Mouse (Mus musculus): ENCODE results near the gene Myof. TPM values are rescaled to one million over a fixed set of nuclear protein-coding genes. Genes with fewer than 3 reads are reported as not detected.

Gene Myof
- polyA plus RNA-seq, 1 experiment from 2014 or later: 24.6 TPM

GRCm38 (mm10) chr19:38033735-38034057 is 9.7 kb downstream of the Myof start:
- Histone ChIP-seq H3K27ac (replicated peaks; ENCODE audit: low read depth, low read length) (no peak overlapping the region), H3K9me3 (ENCODE audit: control insufficient read depth, low read length) (no peaks in the 10 kb centered on the region), H3K4me1 (ENCODE audit: control insufficient read depth, insufficient read depth, low read length) (peaks cover 5% of the 10 kb centered on the region), H3K9ac (ENCODE audit: low read depth, low read length) (no peak overlapping the region), H3K4me3 (ENCODE audit: low read depth, low read length) (no peak overlapping the region), H3K36me3 (ENCODE audit: control insufficient read depth, insufficient read depth, low read length) (no peaks in the 10 kb centered on the region), H3K4me2 (ENCODE audit: low read depth, low read length) (no peak overlapping the region), H3K27me3 (replicated peaks; ENCODE audit: control insufficient read depth, insufficient read depth, low read length) (no peaks in the 10 kb centered on the region)
- DNase-seq (ENCODE audit: low spot score) (no peak), ATAC-seq (ENCODE audit: low read depth) (no peak)
- WGBS: 63% methylated on average over 2 of the region's 2 CpGs

GRCm38 (mm10) chr19:38032993-38033734 is 10.2 kb downstream of the Myof start:
- Histone ChIP-seq H3K27me3 (replicated peaks; ENCODE audit: control insufficient read depth, insufficient read depth, low read length) (no peaks in the 10 kb centered on the region), H3K4me1 (ENCODE audit: control insufficient read depth, insufficient read depth, low read length) (peaks cover 5% of the 10 kb centered on the region), H3K9ac (ENCODE audit: low read depth, low read length) (no peak overlapping the region), H3K27ac (replicated peaks; ENCODE audit: low read depth, low read length) (no peak overlapping the region), H3K36me3 (ENCODE audit: control insufficient read depth, insufficient read depth, low read length) (no peaks in the 10 kb centered on the region), H3K4me3 (ENCODE audit: low read depth, low read length) (no peak overlapping the region), H3K4me2 (ENCODE audit: low read depth, low read length) (no peak overlapping the region), H3K9me3 (ENCODE audit: control insufficient read depth, low read length) (no peaks in the 10 kb centered on the region)
- WGBS: 73% methylated on average over 15 of the region's 15 CpGs
- no peak for ATAC-seq (ENCODE audit: low read depth)
- no peak for DNase-seq (ENCODE audit: low spot score)

GRCm38 (mm10) chr19:38031144-38031543 is 12.2 kb downstream of the Myof start:
- Histone ChIP-seq H3K27ac (replicated peaks; ENCODE audit: low read depth, low read length) (no peak overlapping the region), H3K4me3 (ENCODE audit: low read depth, low read length) (no peak overlapping the region), H3K9me3 (ENCODE audit: control insufficient read depth, low read length) (no peaks in the 10 kb centered on the region), H3K9ac (ENCODE audit: low read depth, low read length) (no peak overlapping the region), H3K27me3 (replicated peaks; ENCODE audit: control insufficient read depth, insufficient read depth, low read length) (no peaks in the 10 kb centered on the region), H3K36me3 (ENCODE audit: control insufficient read depth, insufficient read depth, low read length) (no peaks in the 10 kb centered on the region), H3K4me2 (ENCODE audit: low read depth, low read length) (peak overlapping the region; percentile 31; the same call in 1 of the 2 replicates), H3K4me1 (ENCODE audit: control insufficient read depth, insufficient read depth, low read length) (peaks cover 7% of the 10 kb centered on the region)
- ATAC-seq (ENCODE audit: low read depth) (no peak), DNase-seq (ENCODE audit: low spot score) (no peak)
- 60% methylated on average over 9 of the region's 9 CpGs for WGBS

GRCm38 (mm10) chr19:38030673-38031137 is 12.7 kb downstream of the Myof start:
- peak; percentile 64; the same call in 1 of the 2 replicates for ATAC-seq (ENCODE audit: low read depth)
- H3K9me3 ChIP-seq (ENCODE audit: control insufficient read depth, low read length): no peaks in the 10 kb centered on the region
- no peak overlapping the region for H3K4me3 ChIP-seq (ENCODE audit: low read depth, low read length)
- H3K4me1 ChIP-seq (ENCODE audit: control insufficient read depth, insufficient read depth, low read length): peaks cover 12% of the 10 kb centered on the region
- H3K36me3 ChIP-seq (ENCODE audit: control insufficient read depth, insufficient read depth, low read length): no peaks in the 10 kb centered on the region
- H3K4me2 ChIP-seq (ENCODE audit: low read depth, low read length): peak overlapping the region; percentile 31; the same call in 1 of the 2 replicates
- H3K27ac ChIP-seq (replicated peaks; ENCODE audit: low read depth, low read length): no peak overlapping the region
- no peaks in the 10 kb centered on the region for H3K27me3 ChIP-seq (replicated peaks; ENCODE audit: control insufficient read depth, insufficient read depth, low read length)
- H3K9ac ChIP-seq (ENCODE audit: low read depth, low read length): no peak overlapping the region
- 5% methylated on average over 5 of the region's 23 CpGs for WGBS
- DNase-seq (ENCODE audit: low spot score): peak; percentile 71

GRCm38 (mm10) chr19:38029871-38030270 is 13.5 kb downstream of the Myof start:
- Histone ChIP-seq H3K4me2 (ENCODE audit: low read depth, low read length) (no peak overlapping the region), H3K4me3 (ENCODE audit: low read depth, low read length) (no peak overlapping the region), H3K36me3 (ENCODE audit: control insufficient read depth, insufficient read depth, low read length) (no peaks in the 10 kb centered on the region), H3K4me1 (ENCODE audit: control insufficient read depth, insufficient read depth, low read length) (peaks cover 13% of the 10 kb centered on the region), H3K9ac (ENCODE audit: low read depth, low read length) (no peak overlapping the region), H3K27me3 (replicated peaks; ENCODE audit: control insufficient read depth, insufficient read depth, low read length) (no peaks in the 10 kb centered on the region), H3K9me3 (ENCODE audit: control insufficient read depth, low read length) (no peaks in the 10 kb centered on the region), H3K27ac (replicated peaks; ENCODE audit: low read depth, low read length) (no peak overlapping the region)
- DNase-seq (ENCODE audit: low spot score): no peak
- ATAC-seq (ENCODE audit: low read depth): no peak
- 62% methylated on average over 3 of the region's 3 CpGs for WGBS

- Histone ChIP-seq H3K4me1 (ENCODE audit: control insufficient read depth, insufficient read depth, low read length) (peaks cover 13% of the 10 kb centered on the region), H3K27me3 (replicated peaks; ENCODE audit: control insufficient read depth, insufficient read depth, low read length) (no peaks in the 10 kb centered on the region), H3K4me2 (ENCODE audit: low read depth, low read length) (no peak overlapping the region), H3K36me3 (ENCODE audit: control insufficient read depth, insufficient read depth, low read length) (no peaks in the 10 kb centered on the region), H3K9ac (ENCODE audit: low read depth, low read length) (no peak overlapping the region), H3K4me3 (ENCODE audit: low read depth, low read length) (no peak overlapping the region), H3K27ac (replicated peaks; ENCODE audit: low read depth, low read length) (no peak overlapping the region), H3K9me3 (ENCODE audit: control insufficient read depth, low read length) (no peaks in the 10 kb centered on the region)
- 81% methylated on average over 3 of the region's 3 CpGs for WGBS
- ATAC-seq (ENCODE audit: low read depth) (no peak), DNase-seq (ENCODE audit: low spot score) (no peak)
Measured at GRCm38 (mm10) chr19:38029292-38029691, 14.1 kb downstream of the Myof start.

- no peaks in the 10 kb centered on the region for H3K9me3 ChIP-seq (ENCODE audit: control insufficient read depth, low read length)
- no peak for DNase-seq (ENCODE audit: low spot score)
- 57% methylated on average over 10 of the region's 10 CpGs for WGBS
- H3K4me3 ChIP-seq (ENCODE audit: low read depth, low read length): no peak overlapping the region
- H3K4me1 ChIP-seq (ENCODE audit: control insufficient read depth, insufficient read depth, low read length): peaks cover 13% of the 10 kb centered on the region
- no peaks in the 10 kb centered on the region for H3K27me3 ChIP-seq (replicated peaks; ENCODE audit: control insufficient read depth, insufficient read depth, low read length)
- H3K4me2 ChIP-seq (ENCODE audit: low read depth, low read length): no peak overlapping the region
- H3K9ac ChIP-seq (ENCODE audit: low read depth, low read length): no peak overlapping the region
- ATAC-seq (ENCODE audit: low read depth): no peak
- H3K36me3 ChIP-seq (ENCODE audit: control insufficient read depth, insufficient read depth, low read length): no peaks in the 10 kb centered on the region
- no peak overlapping the region for H3K27ac ChIP-seq (replicated peaks; ENCODE audit: low read depth, low read length)
Measured at GRCm38 (mm10) chr19:38027881-38028521, 15.4 kb downstream of the Myof start.

GRCm38 (mm10) chr19:38027389-38027788 is 16.0 kb downstream of the Myof start:
- no peaks in the 10 kb centered on the region for H3K9me3 ChIP-seq (ENCODE audit: control insufficient read depth, low read length)
- no peak overlapping the region for H3K9ac ChIP-seq (ENCODE audit: low read depth, low read length)
- no peak overlapping the region for H3K4me3 ChIP-seq (ENCODE audit: low read depth, low read length)
- no peak for DNase-seq (ENCODE audit: low spot score)
- no peaks in the 10 kb centered on the region for H3K36me3 ChIP-seq (ENCODE audit: control insufficient read depth, insufficient read depth, low read length)
- H3K27me3 ChIP-seq (replicated peaks; ENCODE audit: control insufficient read depth, insufficient read depth, low read length): no peaks in the 10 kb centered on the region
- 86% methylated on average over 6 of the region's 6 CpGs for WGBS
- no peak overlapping the region for H3K4me2 ChIP-seq (ENCODE audit: low read depth, low read length)
- no peak overlapping the region for H3K27ac ChIP-seq (replicated peaks; ENCODE audit: low read depth, low read length)
- peaks cover 13% of the 10 kb centered on the region for H3K4me1 ChIP-seq (ENCODE audit: control insufficient read depth, insufficient read depth, low read length)
- ATAC-seq (ENCODE audit: low read depth): no peak

- 65% methylated on average over 8 of the region's 8 CpGs for WGBS
- Histone ChIP-seq H3K9ac (ENCODE audit: low read depth, low read length) (no peak overlapping the region), H3K4me3 (ENCODE audit: low read depth, low read length) (no peak overlapping the region), H3K27me3 (replicated peaks; ENCODE audit: control insufficient read depth, insufficient read depth, low read length) (no peaks in the 10 kb centered on the region), H3K36me3 (ENCODE audit: control insufficient read depth, insufficient read depth, low read length) (no peaks in the 10 kb centered on the region), H3K4me1 (ENCODE audit: control insufficient read depth, insufficient read depth, low read length) (peaks cover 13% of the 10 kb centered on the region), H3K4me2 (ENCODE audit: low read depth, low read length) (no peak overlapping the region), H3K27ac (replicated peaks; ENCODE audit: low read depth, low read length) (no peak overlapping the region), H3K9me3 (ENCODE audit: control insufficient read depth, low read length) (no peaks in the 10 kb centered on the region)
- DNase-seq (ENCODE audit: low spot score) (no peak), ATAC-seq (ENCODE audit: low read depth) (no peak)
Measured at GRCm38 (mm10) chr19:38026211-38026624, 17.2 kb downstream of the Myof start.

Measured in embryonic facial prominence, embryonic 14.5 days (tissue).